Mouse (Mus musculus) gastrocnemius, postnatal 25 days (tissue): Measurements from ENCODE around the gene Slit1. TPM values are rescaled to one million over a fixed set of nuclear protein-coding genes. Genes with fewer than 3 reads are reported as not detected.
A peak's percentile ranks its signal among the peaks of the same experiment; 100 is the strongest.

Experiments used
- DNase-seq: peaks from one replicate; pipeline ENCODE4 v3.0.0; 2022
- long read RNA-seq, 2 experiments: library from polyadenylated mRNA; stranded (forward); transcript quantifications; one replicate each; pipeline ENCODE4 v2.0.0; 2021
- total RNA-seq, 2 experiments: library from RNA; stranded (reverse); gene quantifications; 1 replicate in 1 of 2; 2 replicates in 1 of 2; pipeline ENCODE4 v1.2.3; 2021

Gene Slit1
- total RNA-seq, result under 1 TPM; 0.59 to 0.79 TPM
- long read RNA-seq, experiment 1, partial matches to known transcripts, result 0 of 1 reads
- long read RNA-seq, experiment 1, other reads (novel, unspliced or antisense), result 1 of 1 reads
- long read RNA-seq, experiment 2, partial matches to known transcripts, result 0 of 2 reads
- long read RNA-seq, experiment 2, other reads (novel, unspliced or antisense), result 2 of 2 reads

DNA sequence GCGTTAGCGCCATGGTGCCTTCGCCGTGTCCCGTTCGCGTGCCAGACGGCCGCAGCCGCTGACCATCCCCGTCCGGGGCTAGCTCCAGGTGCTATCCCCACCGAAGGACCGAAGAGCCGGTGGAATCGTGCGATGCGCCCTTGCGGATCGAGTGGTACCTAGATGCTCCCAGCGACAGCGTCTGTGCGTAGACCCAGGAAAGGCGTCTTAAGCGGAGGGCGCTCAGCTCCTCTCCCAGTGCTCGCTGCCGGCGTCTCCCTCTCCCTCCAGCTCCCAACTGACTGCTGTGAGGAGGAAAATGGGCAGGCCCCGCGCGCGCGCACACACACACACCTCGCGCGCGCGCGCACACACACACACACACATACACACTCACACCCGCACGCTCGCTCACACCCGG is at the start of gene Slit1:
Gene Slit1, minus strand, starts transcription at position 270 of the 400 bp plus-strand sequence.
- no peak for DNase-seq

DNA sequence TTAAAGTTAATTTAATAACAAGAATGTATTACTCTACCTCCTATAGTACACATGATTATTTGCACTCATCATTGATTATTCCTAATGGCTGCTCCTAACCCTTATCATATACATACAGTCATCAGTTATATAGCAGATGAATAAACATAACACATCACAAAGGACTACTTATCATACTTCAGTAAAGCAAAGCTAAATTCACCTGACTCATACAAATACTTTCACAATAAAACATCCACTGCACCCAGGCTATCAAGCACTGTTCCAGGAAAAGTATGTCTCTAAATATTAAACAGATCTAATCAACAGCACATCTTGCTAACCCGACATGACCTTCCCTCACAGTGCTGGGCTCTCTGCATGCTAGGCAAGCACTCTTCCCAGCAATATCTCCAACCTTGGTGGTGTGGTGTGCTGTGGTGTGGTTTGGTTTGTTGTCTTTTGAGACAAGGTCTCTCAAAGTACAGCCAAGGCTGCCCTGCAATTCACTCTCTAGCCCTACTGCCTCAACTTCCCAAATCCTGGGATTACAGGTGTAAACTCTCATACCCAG is 49.5 kb upstream of the Slit1 start:
- DNase-seq, result no peak

GRCm38 (mm10) chr19:41791384-41791783 is 47.9 kb upstream of the Slit1 start:
- DNase-seq, result no peak

DNA sequence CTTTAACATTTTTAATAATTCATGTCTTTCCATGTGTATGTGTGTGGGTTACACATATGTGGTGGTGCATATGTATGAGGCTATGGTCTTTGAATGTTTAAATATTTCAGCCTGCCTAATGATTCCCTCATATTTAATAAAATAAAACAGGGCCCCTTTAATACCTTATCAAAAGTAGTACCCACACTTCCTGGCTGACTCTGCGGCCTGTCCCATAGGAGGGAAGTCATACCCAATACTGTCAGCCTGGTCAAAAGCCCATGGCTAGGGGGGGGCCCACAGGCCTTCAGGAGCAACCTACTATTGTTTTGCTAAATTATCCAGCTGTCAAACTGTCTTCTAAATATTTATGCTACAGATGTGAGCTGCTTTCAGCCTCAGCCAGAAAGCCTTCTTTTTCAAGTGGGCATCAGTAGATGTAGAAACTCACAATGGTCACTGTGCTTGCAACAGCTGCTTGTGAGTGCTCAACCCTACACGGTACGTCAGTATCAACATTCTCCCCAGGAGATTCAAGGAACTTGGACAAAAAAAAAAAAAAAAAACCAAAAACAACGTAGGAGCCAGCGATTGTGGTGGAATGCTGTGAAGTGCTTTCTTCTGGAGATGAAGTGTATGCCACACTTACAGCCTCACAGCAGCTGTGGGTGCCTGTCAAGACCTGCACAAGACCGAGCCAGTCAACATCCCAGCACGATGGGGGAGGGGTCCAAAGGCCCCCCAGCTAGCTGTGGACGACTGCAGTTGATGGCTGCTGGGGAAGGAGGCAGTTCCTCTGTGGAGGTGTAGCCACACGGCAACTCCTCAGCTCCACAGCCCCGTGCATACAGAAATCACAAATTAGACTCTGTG is 45.9 kb upstream of the Slit1 start:
- no peak for DNase-seq

DNA sequence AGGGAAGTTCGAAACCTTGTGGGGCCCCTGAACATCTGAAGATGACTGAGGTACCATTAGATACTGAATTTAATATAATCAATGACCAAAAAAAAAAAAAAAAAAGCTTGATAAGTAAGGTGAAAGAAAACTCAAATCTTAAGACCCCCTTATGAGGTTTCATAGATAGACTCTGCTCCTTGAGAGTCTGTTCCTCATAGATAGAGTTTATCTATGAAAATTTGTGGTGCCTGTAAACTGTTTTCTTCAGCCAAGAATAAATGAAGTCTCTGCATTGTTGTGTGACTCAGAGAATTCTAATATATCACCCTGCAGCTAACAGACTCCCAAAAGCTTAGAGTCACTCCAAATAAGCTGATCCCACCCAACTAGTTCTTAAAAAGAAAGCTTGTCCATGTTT is 43.4 kb upstream of the Slit1 start:
- DNase-seq, result no peak

DNA sequence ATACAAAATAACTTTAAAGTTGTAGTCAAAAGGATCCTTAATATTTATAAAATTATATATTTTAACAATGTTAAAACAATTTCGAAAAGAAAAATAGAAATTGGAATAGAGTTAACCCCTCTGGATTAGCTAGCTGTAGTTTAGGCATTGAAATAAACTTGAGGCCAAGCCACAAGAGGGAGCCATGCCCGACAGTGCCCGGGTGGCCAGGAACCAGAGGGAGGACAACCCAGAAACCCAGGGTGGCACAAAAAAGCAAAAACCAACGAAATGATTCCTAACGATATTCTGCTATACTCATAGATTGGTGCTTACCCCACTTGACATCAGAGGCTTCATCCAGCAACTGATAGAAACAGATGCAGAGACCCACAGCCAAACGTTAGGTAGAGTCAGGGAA is 34.0 kb upstream of the Slit1 start:
- no peak for DNase-seq

DNA sequence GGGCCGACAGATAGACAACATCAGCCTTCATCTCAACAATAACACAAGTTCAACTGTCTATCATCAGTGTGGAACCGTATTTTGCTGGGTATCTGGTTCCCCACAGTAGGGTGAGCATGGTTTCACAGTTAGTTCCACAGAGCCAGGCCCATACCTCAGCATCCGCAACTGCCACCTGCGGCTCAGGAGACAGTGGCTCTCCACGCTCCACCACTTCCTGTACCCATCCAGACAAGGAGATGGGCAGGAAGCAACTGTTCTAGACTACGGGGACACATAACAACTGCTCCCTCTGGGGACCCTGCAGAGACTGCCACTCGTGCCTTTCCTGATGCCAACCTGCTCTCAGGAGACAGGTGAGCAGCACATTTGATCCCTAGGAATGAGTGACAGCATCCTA is 25.2 kb upstream of the Slit1 start:
- no peak for DNase-seq

GRCm38 (mm10) chr19:41766628-41767027 is 23.2 kb upstream of the Slit1 start:
- no peak for DNase-seq

- DNase-seq, result peak; percentile 52
Measured at GRCm38 (mm10) chr19:41763870-41764660, 20.6 kb upstream of the Slit1 start.

DNA sequence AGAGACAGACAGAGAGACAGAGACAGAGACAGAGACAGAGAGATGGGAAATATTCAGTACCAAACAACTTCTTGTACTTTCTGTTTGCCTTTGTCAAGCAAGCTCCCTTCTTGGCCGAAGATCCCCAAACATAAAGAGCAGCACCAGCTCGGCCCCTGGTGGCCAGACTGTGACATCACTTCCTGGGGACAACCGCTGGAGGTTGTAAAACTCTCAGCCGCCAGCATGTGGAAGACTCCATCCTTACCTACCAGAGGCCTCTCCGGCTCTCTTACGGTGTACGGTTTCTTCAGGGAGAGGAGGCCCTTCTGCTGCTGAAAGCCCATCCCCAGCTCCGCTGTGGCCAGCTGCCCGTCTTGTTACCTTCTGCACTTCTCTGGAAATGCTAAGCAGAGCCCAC is 18.1 kb upstream of the Slit1 start:
- no peak for DNase-seq

GRCm38 (mm10) chr19:41759765-41760164 is 16.3 kb upstream of the Slit1 start:
- DNase-seq, result no peak

GRCm38 (mm10) chr19:41759270-41759669 is 15.8 kb upstream of the Slit1 start:
- DNase-seq, result no peak

- no peak for DNase-seq
Measured at GRCm38 (mm10) chr19:41754760-41755159, 11.3 kb upstream of the Slit1 start.

DNA sequence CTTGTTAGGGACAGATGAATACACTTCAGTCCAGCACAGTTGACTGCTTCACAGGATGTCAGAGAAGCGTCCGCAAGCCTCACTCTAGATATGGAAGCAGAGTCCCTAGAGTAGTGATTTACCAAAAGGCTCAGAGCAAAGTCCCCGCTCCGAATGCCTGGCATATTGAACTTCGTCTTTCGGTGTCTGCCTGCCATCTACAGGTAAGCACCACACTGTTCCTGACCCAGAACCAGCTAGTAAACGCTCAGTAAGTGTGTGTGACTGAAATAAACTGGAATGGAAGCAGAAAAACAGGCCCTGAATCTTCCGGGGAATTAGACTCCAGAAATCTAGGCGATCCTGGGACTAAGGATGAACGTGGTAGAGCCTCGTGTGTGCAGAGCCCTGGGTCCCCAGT is 8.4 kb upstream of the Slit1 start:
- no peak for DNase-seq

DNA sequence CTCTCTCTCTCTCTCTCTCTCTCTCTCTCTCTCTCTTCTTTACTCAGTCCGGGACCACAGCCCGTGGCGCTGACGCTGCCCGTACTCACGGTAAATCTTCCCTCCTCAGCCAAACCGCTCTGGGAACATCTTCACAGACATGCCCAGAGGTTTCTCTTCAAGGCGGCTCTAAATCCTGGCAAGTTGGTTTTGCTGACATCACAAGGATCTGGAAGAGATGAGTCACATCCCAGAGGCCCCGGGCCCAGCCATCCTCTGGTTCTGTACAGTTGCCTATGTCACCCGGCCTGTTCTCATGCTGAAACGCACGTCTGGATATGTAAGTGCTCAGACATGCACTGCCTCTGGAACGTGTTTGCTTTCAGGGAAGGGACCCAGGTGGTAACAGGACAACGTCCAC is 4.0 kb upstream of the Slit1 start:
- DNase-seq, result no peak

- no peak for DNase-seq
Measured at GRCm38 (mm10) chr19:41745941-41746557, 2.6 kb upstream of the Slit1 start.

GRCm38 (mm10) chr19:41738896-41739295 is 4.6 kb downstream of the Slit1 start:
- DNase-seq, result no peak

- no peak for DNase-seq
Measured at GRCm38 (mm10) chr19:41738429-41738805, 5.0 kb downstream of the Slit1 start.

DNA sequence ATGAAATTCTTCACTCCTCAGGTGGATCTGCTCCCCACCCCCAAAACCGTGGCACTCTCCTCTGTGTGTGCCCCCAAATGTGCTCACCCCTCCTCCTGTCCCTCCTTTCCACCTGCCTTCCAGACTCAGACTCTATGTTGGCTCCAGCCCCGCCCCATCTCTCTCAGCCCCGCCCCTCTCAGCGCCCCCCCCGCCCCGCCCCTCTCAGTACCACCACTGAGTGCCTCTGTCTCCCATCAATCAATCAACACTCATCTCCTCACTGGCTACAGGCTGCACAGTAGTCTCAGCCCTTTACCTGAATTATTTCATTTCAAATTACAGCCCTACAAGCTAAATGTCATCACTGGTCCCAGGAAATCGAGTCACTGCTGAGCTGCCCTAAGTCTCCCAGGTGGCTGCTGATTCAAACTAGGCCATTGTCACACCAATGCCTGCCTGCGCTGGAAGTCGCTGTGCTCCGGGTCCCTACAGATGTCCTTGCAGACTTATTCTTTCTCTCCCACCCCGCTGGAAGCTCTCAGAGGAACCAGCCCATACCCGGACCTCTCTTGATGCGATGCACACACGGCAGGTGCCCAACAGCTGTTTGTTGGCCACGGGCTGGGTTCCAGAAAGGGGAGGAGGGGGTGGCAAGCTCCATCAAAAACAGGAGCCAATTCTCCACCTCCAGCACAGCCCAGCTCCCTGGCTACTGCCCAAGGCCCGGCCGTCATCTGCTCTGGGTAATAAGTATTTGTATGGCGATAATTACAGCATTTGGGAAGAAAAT is 5.6 kb downstream of the Slit1 start:
- no peak for DNase-seq

GRCm38 (mm10) chr19:41734685-41735084 is 8.8 kb downstream of the Slit1 start:
- no peak for DNase-seq

DNA sequence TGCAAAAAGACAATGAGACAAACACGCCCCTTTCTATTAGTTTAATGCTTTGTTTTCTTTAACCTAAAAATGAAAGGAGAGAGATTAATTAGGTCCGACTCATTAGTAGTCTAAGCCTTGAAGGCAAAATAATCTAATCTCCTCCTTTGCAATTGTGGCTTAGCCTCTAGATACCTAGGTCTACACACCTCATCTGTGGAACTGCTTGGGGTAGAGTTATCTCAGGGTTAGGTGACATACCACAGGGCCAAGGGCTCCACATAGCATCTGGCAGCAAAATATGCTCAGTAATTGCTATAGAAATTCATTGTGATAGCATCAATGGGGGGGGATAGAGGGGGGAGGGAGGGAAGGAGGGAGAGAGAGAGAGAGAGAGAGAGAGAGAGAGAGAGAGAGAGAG is 18.0 kb downstream of the Slit1 start:
- no peak for DNase-seq
